Mouse (Mus musculus) activated CD4-positive, CD25-positive, alpha-beta regulatory T cell (primary cell): ENCODE measurements around the gene Glud1. TPM values are rescaled to one million over a fixed set of nuclear protein-coding genes. Genes with fewer than 3 reads are reported as not detected.

Experiments
- polyA plus RNA-seq, 2 experiments: library from polyadenylated mRNA; unstranded; fragments of 100-300 nt; shearing (Covaris generic); gene quantifications; one replicate each; pipeline ENCODE4 v1.2.1; 2017

Gene Glud1
- polyA plus RNA-seq, result 100 to 1,000 TPM; 129 to 149 TPM

DNA sequence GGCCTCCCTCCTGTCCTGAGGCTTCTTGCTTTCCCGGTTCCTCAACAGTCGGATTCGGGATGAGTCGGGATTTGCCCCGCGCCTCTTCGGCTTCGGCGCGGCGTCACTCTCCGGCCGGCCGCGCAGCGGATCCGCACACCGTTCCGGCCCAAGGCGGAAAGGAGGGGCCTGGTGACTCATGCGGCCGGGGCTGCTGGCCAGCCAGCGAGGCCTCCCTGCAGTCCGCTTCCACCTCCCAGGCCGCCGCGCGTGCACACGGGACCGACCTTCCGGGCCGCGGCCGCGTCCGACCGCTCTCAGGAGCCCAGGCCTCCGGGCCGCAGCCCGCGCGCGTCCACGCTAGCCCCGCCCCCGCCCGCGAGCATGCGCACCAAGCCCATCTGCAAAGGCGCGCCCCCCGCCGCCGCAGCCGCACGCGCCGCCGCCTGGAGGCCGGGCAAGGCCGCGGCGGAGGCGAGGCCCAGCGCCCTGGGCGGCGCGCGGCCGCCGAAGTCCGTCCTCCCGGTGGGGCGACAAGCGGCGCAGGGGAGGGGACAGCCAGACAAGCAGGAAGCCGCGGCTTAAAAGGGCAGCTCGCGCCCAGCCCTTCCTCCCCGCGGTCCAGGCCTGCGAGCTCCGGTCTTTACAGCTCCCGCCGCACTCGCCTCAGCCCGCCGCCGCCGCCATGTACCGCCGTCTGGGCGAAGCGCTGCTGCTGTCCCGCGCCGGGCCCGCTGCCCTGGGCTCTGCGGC, at the start of gene Glud1, which contains the start of gene Shld2:
TSS of gene Glud1 (plus strand) at position 494 of the 732 bp plus-strand sequence.
TSS of gene Shld2 (minus strand) at position 260 of the 732 bp plus-strand sequence.

DNA sequence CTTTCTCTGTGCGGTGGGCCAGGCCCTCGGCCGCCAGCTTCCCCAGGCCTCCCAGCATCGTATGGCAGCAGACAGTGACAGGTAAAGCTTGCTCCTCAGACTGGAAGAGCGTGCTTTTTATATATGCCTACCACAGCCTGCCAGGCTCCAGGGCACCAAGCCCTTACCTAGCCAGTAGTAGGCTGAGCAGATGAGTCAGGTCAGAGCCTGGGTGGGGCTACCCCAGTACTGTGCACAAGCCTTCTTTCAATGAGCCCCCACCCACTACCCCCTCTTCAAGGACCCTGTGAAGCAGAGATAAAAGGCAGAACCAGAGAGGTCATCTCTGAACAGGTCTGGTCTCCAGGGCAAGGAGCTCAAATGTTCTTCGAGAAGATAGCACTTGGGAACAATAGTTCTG, 44.8 kb downstream of the Glud1 start, which contains the start of gene Fam25c:
TSS of gene Fam25c (minus strand) at position 133 of the 400 bp plus-strand sequence.

DNA sequence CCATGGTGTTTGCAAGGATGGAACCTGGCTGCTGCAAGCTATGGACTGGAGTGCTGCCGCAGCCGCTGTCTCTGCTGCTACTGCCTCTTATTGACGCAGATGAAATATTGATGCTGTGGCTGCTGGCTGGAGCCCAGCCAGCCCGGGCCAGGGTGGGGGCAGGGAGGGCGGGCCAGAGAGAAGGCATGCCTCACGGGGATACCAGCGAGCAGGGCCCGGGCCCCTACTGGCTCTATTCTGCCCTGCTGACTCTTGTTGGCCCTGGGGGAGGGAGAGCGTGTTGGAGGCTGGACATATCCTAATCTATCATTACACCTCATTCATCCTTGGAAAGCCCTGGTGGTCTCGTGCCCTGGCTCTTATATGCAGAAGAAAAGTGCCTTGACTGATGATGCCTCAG, 64.0 kb downstream of the Glud1 start, which contains the start of gene Sncg:
TSS of gene Sncg (minus strand) at position 213 of the 400 bp plus-strand sequence.

DNA sequence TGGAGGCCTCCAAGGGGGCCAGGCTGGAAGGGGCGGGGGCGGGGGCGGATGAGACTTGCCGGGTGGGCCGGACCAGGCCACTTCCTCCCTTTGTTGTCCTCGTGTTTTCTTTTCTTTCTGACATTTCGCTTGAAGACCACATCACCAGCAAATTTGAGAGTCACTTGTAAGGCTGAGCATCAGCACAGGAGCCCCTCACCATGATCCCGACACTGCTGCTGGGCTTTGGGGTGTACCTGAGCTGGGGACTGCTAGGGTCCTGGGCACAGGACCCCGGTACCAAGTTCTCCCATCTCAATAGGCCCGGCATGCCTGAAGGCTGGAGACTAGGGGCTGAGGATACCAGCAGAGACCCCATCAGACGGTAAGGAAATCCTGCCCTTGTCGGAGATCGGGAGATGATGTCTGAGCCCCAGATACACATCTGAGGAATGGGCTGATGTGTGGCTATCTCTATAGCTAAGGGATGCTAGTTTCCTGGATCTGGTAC, 64.9 kb downstream of the Glud1 start, which contains the start of gene Mmrn2:
TSS of gene Mmrn2 (plus strand) at position 51 of the 490 bp plus-strand sequence.

Other genes starting within 250 kb of the Glud1 start
- gene Anxa8, start 224.7 kb upstream of the Glud1 start, polyA plus RNA-seq, result under 1 TPM in 1 of 2 experiments, not detected in 1; 0.09 TPM
- not detected for gene A630023A22Rik, start 208.0 kb upstream of the Glud1 start, polyA plus RNA-seq
- not detected for gene Npy4r, start 158.2 kb upstream of the Glud1 start, polyA plus RNA-seq
- under 1 TPM in 1 of 2 experiments, not detected in 1; 0.16 TPM for gene Gprin2, start 109.1 kb upstream of the Glud1 start, polyA plus RNA-seq
- gene Syt15, start 91.1 kb upstream of the Glud1 start, polyA plus RNA-seq, result under 1 TPM; 0.07 to 0.81 TPM
- gene Shld2, start 234 bp upstream of the Glud1 start, polyA plus RNA-seq, result 10 to 100 TPM; 21.6 to 26.9 TPM
- gene Fam25c, start 44.7 kb downstream of the Glud1 start, polyA plus RNA-seq, result not detected
- under 1 TPM in 1 of 2 experiments, not detected in 1; 0.51 TPM for gene Sncg, start 64.1 kb downstream of the Glud1 start, polyA plus RNA-seq
- under 1 TPM in 1 of 2 experiments, not detected in 1; 0.06 TPM for gene Mmrn2, start 64.7 kb downstream of the Glud1 start, polyA plus RNA-seq
- gene Bmpr1a, start 192.6 kb downstream of the Glud1 start, polyA plus RNA-seq, result 1 to 10 TPM; 1.8 to 2.2 TPM
- gene 9230112D13Rik, start 212.1 kb downstream of the Glud1 start, polyA plus RNA-seq, result not detected